ENCODE assay signal across 9 mouse cellular contexts in the genomic region with DNA sequence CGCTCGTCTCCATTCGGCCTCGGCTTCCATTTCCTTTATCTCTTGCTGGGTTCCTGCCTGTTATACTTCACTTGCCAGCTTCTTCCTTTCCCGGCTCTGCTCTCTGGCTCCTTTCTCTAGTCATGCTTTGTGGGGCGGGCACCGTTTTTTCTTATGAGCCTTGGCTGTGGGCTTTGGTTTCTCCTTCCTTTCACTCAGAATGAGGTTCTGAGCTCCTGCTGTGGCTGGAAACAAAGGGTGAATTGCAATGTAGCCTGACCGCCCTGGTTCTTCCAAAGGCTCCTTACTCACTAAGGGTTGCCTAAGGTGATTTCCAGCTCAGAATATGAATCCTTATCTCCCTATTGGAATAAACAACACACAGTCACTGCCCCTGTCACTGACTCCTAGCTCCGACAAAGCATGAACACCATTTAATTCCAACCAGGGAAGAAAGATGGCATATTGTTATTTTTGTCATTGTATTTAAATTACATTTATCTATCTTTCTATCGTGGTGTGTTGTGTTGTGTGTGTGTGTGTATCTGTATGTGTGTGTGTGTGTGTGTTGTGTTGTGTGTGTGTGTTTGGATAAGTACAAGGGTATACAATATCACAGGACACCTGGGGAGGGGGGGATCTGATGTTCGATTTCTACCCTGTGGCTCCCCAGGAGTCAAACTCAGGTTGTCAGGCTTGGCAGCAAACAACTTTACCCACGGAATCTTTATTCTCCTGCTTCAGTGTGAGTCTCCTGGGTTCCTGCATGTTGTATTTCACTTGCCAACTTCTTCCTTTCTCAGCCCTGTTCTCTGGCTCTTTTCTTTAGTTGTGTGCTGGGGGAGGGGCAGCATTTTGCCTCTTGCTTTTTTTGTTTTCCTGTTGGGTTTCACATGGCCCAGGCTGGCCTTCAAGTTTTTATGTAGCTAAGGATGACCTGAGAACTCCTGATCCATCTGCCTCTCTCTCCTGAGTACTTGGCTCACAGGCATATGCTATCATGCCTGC. TPM values are rescaled to one million over a fixed set of nuclear protein-coding genes. Genes with fewer than 3 reads are reported as not detected.
DNase-seq lines count a peak whose midpoint lies in the region; ATAC-seq and TF ChIP-seq lines count a peak whose summit lies in the region.
"Had no signal": no experiment of that assay in that cellular context is flagged by ENCODE, and none has a peak within 500 bp of the region (broad histone marks: within the 10 kb centered on the region; RNA-seq: fewer than 3 reads in every experiment).

No protein-coding gene starts in this region.

- H3K9me3 ChIP-seq in hindbrain, embryonic 15.5 days = no peaks in the 10 kb centered on the region

- no peaks in the 10 kb centered on the region for H3K36me3 ChIP-seq in hindbrain, embryonic 15.5 days

- peak; percentile 76 for ATAC-seq in hindbrain, embryonic 15.5 days (ENCODE audit: low FRiP score, low read depth)

- H3K9ac ChIP-seq in hindbrain, embryonic 15.5 days = no peak overlapping the region

- WGBS in bone marrow, adult 2 months = 20% methylated on average over 12 of the region's 12 CpGs
- WGBS in hindbrain, embryonic 15.5 days = 9% methylated on average over 12 of the region's 12 CpGs

- no peaks in the 10 kb centered on the region for H3K27me3 ChIP-seq in hindbrain, embryonic 15.5 days

- TF ChIP-seq POLR2A in bone marrow, adult 2 months (IDR thresholded peaks at IDR 0.05; ENCODE audit: borderline replicate concordance, control insufficient read depth, low read depth, low read length) = no peak

- no peak for TF ChIP-seq CTCF in bone marrow, adult 2 months (IDR thresholded peaks at IDR 0.05; ENCODE audit: control insufficient read depth, insufficient read depth, low read length)

- peak; percentile 52 for DNase-seq in cerebellum, adult 9-10 months
- peak; percentile 30 to 60 for DNase-seq in frontal cortex, adult 2 months (ENCODE audit: extremely low spot score in 1 of 2, low spot score in 1 of 2)
- peak; percentile 38 for DNase-seq in lung, postnatal 36 days
- DNase-seq in right cerebral cortex, postnatal 36 days (ENCODE audit: low spot score in 2 of 2) = peak; percentile 29 to 39
- no peak for DNase-seq in ovary, postnatal 14 days (ENCODE audit: low spot score)
- no peak for DNase-seq in kidney, postnatal 25 days

- peaks cover 4% of the 10 kb centered on the region; the same call in 1 of the 2 replicates for H3K4me1 ChIP-seq in bone marrow, adult 2 months (ENCODE audit: control insufficient read depth, insufficient read depth, low read length)
- H3K4me1 ChIP-seq in hindbrain, embryonic 15.5 days (replicated peaks) = peaks cover 4% of the 10 kb centered on the region; the same call in 1 of the 2 replicates

- H3K4me3 ChIP-seq in bone marrow, adult 2 months (replicated peaks; ENCODE audit: control insufficient read depth, low read depth, low read length) = no peak overlapping the region
- no peak overlapping the region for H3K4me3 ChIP-seq in hindbrain, embryonic 15.5 days

- H3K4me2 ChIP-seq in hindbrain, embryonic 15.5 days = peak overlapping the region; percentile 32; the same call in 1 of the 2 replicates

- H3K27ac ChIP-seq in bone marrow, adult 2 months (ENCODE audit: control insufficient read depth, insufficient read depth, low read depth, low read length, poor library complexity) = 0 out of 2 replicates have a peak overlapping the region, but pooled peaks have one; percentile 4
- H3K27ac ChIP-seq in hindbrain, embryonic 15.5 days (replicated peaks) = peak overlapping the region; percentile 68

RNA-seq across cellular contexts. Expression of gene Pnp2, which starts 14.1 kb away (rescaled TPM):
- 70.8 and 109 TPM in 2 replicates for polyA plus RNA-seq in bone marrow, adult 2 months (2011; ENCODE audit: insufficient read depth, insufficient read length, low replicate concordance, missing spikeins)
- polyA plus RNA-seq in frontal cortex, adult 2 months (2012; rRNA removed) = 1.3 and 1.7 TPM in 2 replicates
- polyA plus RNA-seq in hindbrain, embryonic 15.5 days (2015; fragmentation: Nextera tagmentation; extraction: Ambion mirVana) = 0.79 and 0.82 TPM in 2 replicates

RNA-seq across cellular contexts. Expression of gene Gm49342, which starts 25.5 kb away (rescaled TPM):
- polyA plus RNA-seq in bone marrow, adult 2 months (2011; ENCODE audit: insufficient read depth, insufficient read length, low replicate concordance, missing spikeins) = 21.3 TPM in 1 of 2 replicates, not detected in the other
- polyA plus RNA-seq in frontal cortex, adult 2 months (2012; rRNA removed) = 25.7 and 37.9 TPM in 2 replicates
- polyA plus RNA-seq in hindbrain, embryonic 15.5 days (2015; fragmentation: Nextera tagmentation; extraction: Ambion mirVana) = not detected in 2 replicates
- polyA plus RNA-seq: small intestine, adult 2 months had no signal

RNA-seq across cellular contexts. Expression of gene Rnase10, which starts 37.7 kb away (rescaled TPM):
- not detected in 2 replicates for polyA plus RNA-seq in bone marrow, adult 2 months (2011; ENCODE audit: insufficient read depth, insufficient read length, low replicate concordance, missing spikeins)
- 0.16 TPM in 1 of 2 replicates, not detected in the other for polyA plus RNA-seq in frontal cortex, adult 2 months (2012; rRNA removed)
- not detected in 2 replicates for polyA plus RNA-seq in hindbrain, embryonic 15.5 days (2015; fragmentation: Nextera tagmentation; extraction: Ambion mirVana)
- polyA plus RNA-seq: small intestine, adult 2 months had no signal

RNA-seq across cellular contexts. Expression of gene Pnp, which starts 39.0 kb away (rescaled TPM):
- 112 and 145 TPM in 2 replicates for polyA plus RNA-seq in bone marrow, adult 2 months (2011; ENCODE audit: insufficient read depth, insufficient read length, low replicate concordance, missing spikeins)
- polyA plus RNA-seq in frontal cortex, adult 2 months (2012; rRNA removed) = 27.2 and 30.1 TPM in 2 replicates
- polyA plus RNA-seq in hindbrain, embryonic 15.5 days (2015; fragmentation: Nextera tagmentation; extraction: Ambion mirVana) = 22.1 and 25.5 TPM in 2 replicates

RNA-seq across cellular contexts. Expression of gene Pip4p1, which starts 39.2 kb away (rescaled TPM):
- 33.3 and 67.6 TPM in 2 replicates for polyA plus RNA-seq in bone marrow, adult 2 months (2011; ENCODE audit: insufficient read depth, insufficient read length, low replicate concordance, missing spikeins)
- polyA plus RNA-seq in frontal cortex, adult 2 months (2012; rRNA removed) = 156 and 184 TPM in 2 replicates
- 92.4 and 107 TPM in 2 replicates for polyA plus RNA-seq in hindbrain, embryonic 15.5 days (2015; fragmentation: Nextera tagmentation; extraction: Ambion mirVana)

Comparison
In these comparisons a context has a peak if more than half of its experiments do, and no peak if none do; other contexts are left out.
1. DNase-seq: peak in cerebellum, adult 9-10 months (single experiment), frontal cortex, adult 2 months (2 of 2), lung, postnatal 36 days (single experiment) and right cerebral cortex, postnatal 36 days (2 of 2); none in ovary, postnatal 14 days (single experiment) and kidney, postnatal 25 days (0 of 2).
2. RNA of gene Pnp2, which starts 14.1 kb away (polyA plus RNA-seq): 70.8 to 109 TPM in bone marrow, adult 2 months; 1.3 to 1.7 TPM in frontal cortex, adult 2 months and 0.79 to 0.82 TPM in hindbrain, embryonic 15.5 days; every median in the first group is over 10 times any median in the second.